Mouse (Mus musculus) testis, adult 2 months (tissue): ENCODE results near the gene Fgf14. TPM values are rescaled to one million over a fixed set of nuclear protein-coding genes. Genes with fewer than 3 reads are reported as not detected.

Experiments used
- H3K27ac ChIP-seq: fragments of 200-500 bp; 2 replicates; pipeline ENCODE4 v1.5.1; 2012; ENCODE audit warnings: low read depth, low read length; ENCODE audit not compliant: control insufficient read depth, insufficient read depth
- H3K27me3 ChIP-seq: fragments of 200-500 bp; 2 replicates; pipeline ENCODE4 v1.6.1; 2012; ENCODE audit warnings: mild to moderate bottlenecking, low read length, moderate library complexity; ENCODE audit not compliant: control insufficient read depth, insufficient read depth
- H3K36me3 ChIP-seq: fragments of 200-500 bp; 2 replicates; pipeline ENCODE4 v1.6.1; 2012; ENCODE audit warnings: mild to moderate bottlenecking, low read length; ENCODE audit not compliant: control insufficient read depth, insufficient read depth
- H3K4me1 ChIP-seq: fragments of 200-500 bp; 2 replicates; pipeline ENCODE4 v1.6.1; 2012; ENCODE audit warnings: low read length; ENCODE audit not compliant: control insufficient read depth, insufficient read depth
- H3K4me3 ChIP-seq: fragments of 200-500 bp; 2 replicates; pipeline ENCODE4 v1.5.1; 2012; ENCODE audit warnings: low read depth, mild to moderate bottlenecking, low read length, moderate library complexity, mixed read lengths; ENCODE audit not compliant: control insufficient read depth
- CTCF ChIP-seq: fragments of 200-500 bp; IDR thresholded peaks from 2 replicates; pipeline ENCODE4 v1.5.1; 2012; ENCODE audit warnings: low read depth, mild to moderate bottlenecking, inconsistent platforms, low read length, moderate library complexity; ENCODE audit not compliant: control insufficient read depth, insufficient read depth, insufficient replicate concordance
- POLR2A ChIP-seq: fragments of 200-500 bp; IDR thresholded peaks from 2 replicates; pipeline ENCODE4 v1.6.1; 2012; ENCODE audit warnings: low read depth, mild to moderate bottlenecking, inconsistent platforms, low read length, moderate library complexity; ENCODE audit not compliant: control insufficient read depth
- polyA plus RNA-seq: library from polyadenylated mRNA; depleted of rRNA; stranded (reverse); fragments of >200 nt; gene quantifications from 2 replicates; pipeline ENCODE4 v1.2.3, GENCODE M21; 2012

Gene Fgf14
- polyA plus RNA-seq, 1 experiment = 5.0 TPM

- Histone ChIP-seq H3K27me3 (no peaks in the 10 kb centered on the region), H3K27ac (no peak overlapping the region), H3K36me3 (no peaks in the 10 kb centered on the region), H3K4me1 (no peaks in the 10 kb centered on the region), H3K4me3 (peak overlapping the region; percentile 25; the same call in 1 of the 2 replicates)
- TF ChIP-seq POLR2A (no peak), CTCF (no peak)
These were observed 348.5 kb downstream of the Fgf14 start for GRCm38 (mm10) chr14:124328391-124328790.

DNA sequence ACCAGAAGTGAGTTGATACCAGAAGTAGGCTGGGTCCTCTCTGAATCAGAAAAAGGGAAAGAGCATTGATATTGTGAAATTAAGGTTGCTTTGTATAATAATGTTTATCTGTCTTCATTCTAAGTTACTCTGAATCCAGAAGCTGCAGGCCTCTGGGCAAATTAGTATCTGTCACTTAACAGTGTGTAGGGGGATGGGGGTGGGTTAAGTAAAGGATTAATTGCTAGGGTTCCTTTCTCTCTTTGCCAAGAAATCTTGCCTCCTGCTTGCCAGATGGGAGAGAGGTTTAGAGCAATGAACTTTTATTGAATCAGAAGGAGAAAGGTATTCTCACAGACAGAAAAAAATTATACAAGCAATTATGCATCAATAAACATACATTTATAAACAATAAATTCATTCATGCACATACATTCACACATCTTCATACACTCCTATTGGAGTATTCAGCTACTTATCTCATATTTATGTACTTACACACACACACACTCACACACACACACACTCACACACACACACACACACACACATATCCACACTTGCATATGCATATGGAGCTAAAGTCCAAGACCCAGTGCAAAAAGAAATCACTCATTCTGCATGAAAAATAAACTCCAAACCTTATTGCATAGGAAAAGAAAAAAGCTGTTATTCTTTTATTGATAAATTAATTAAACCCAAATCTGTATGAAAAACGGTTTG lies 357.8 kb downstream of the Fgf14 start:
- Histone ChIP-seq H3K4me3 (no peak overlapping the region), H3K36me3 (no peaks in the 10 kb centered on the region), H3K4me1 (no peaks in the 10 kb centered on the region), H3K27ac (no peak overlapping the region), H3K27me3 (no peaks in the 10 kb centered on the region)
- TF ChIP-seq CTCF = no peak
- no peak for TF ChIP-seq POLR2A

- TF ChIP-seq CTCF = no peak
- no peak for TF ChIP-seq POLR2A
These were observed 361.4 kb downstream of the Fgf14 start for GRCm38 (mm10) chr14:124315513-124315912.

GRCm38 (mm10) chr14:124287027-124287426 lies 389.9 kb downstream of the Fgf14 start:
- Histone ChIP-seq H3K27ac (no peak overlapping the region), H3K4me3 (no peak overlapping the region), H3K36me3 (no peaks in the 10 kb centered on the region), H3K27me3 (no peaks in the 10 kb centered on the region), H3K4me1 (no peaks in the 10 kb centered on the region)
- TF ChIP-seq CTCF (no peak), POLR2A (no peak)

More at GRCm38 (mm10) chr14:124315513-124315912, 361.4 kb downstream of the Fgf14 start:
- Histone ChIP-seq H3K36me3 (no peaks in the 10 kb centered on the region), H3K4me1 (no peaks in the 10 kb centered on the region), H3K27me3 (no peaks in the 10 kb centered on the region), H3K27ac (no peak overlapping the region), H3K4me3 (no peak overlapping the region)

GRCm38 (mm10) chr14:124278384-124278944 lies 398.5 kb downstream of the Fgf14 start:
- TF ChIP-seq CTCF = no peak
- TF ChIP-seq POLR2A = no peak
- no peak overlapping the region for H3K27ac ChIP-seq
- H3K36me3 ChIP-seq = no peaks in the 10 kb centered on the region
- H3K27me3 ChIP-seq = no peaks in the 10 kb centered on the region
- no peak overlapping the region for H3K4me3 ChIP-seq
- no peaks in the 10 kb centered on the region for H3K4me1 ChIP-seq

- H3K36me3 ChIP-seq = no peaks in the 10 kb centered on the region
- H3K4me1 ChIP-seq = no peaks in the 10 kb centered on the region
- H3K27ac ChIP-seq = no peak overlapping the region
- H3K27me3 ChIP-seq = no peaks in the 10 kb centered on the region
- TF ChIP-seq POLR2A (no peak), CTCF (no peak)
- H3K4me3 ChIP-seq = no peak overlapping the region
These were observed 409.9 kb downstream of the Fgf14 start for GRCm38 (mm10) chr14:124266977-124267376.

- Histone ChIP-seq H3K4me1 (no peaks in the 10 kb centered on the region), H3K27ac (no peak overlapping the region), H3K27me3 (no peaks in the 10 kb centered on the region), H3K36me3 (no peaks in the 10 kb centered on the region), H3K4me3 (no peak overlapping the region)
- TF ChIP-seq POLR2A (no peak), CTCF (no peak)
These were observed 412.3 kb downstream of the Fgf14 start for GRCm38 (mm10) chr14:124264541-124265059.
